Mouse (Mus musculus): ENCODE measurements around the gene Fem1b.

Gene Fem1b

DNA sequence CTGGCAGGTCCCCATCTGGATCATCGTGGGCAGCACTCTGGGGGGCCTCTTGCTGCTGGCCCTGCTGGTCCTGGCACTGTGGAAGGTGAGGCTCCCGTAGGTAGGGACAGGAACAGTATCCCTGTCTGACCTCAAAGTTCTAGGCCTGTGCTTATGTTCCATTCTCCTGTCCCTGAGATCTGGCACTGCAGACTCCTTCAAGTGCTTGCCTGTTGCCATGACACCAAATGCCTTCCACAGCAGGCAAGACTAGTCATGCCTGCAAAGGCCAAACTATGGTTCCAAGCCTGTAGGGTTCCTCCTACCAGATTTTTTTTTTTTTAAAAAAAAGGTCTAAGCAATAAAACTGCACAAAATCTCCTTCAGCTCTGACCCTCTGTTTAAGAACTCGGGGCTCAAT is 29.8 kb downstream of the Fem1b start:
- DNase-seq (ENCODE audit: low spot score in 2 of 2): no peak

DNA sequence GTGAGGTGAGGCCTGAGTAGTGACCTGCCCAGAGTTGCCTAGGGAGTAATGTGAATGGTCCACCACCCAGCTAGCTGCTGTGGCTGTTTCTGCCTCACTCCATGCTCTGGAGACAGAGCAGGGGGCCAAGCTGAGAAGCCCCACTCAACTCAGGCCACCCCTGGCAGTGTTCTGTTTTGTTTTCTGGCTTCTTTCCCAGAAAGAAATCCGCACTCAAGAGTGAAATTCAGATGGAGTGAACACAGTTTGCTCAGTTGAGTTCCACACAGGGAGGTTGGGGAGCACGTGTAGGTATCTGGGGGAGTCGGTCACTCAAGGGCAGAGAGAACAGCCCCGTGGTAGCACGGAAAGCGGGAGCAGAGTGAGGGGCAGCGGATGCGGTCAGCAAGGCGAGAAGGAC is 33.0 kb downstream of the Fem1b start:
- DNase-seq (ENCODE audit: low spot score in 2 of 2): no peak

GRCm38 (mm10) chr9:62777461-62777860 is 34.3 kb downstream of the Fem1b start:
- DNase-seq (ENCODE audit: low spot score in 2 of 2): peak in 1 of 2 experiments; percentile 57

GRCm38 (mm10) chr9:62775464-62775863 is 36.3 kb downstream of the Fem1b start:
- no peak for DNase-seq (ENCODE audit: low spot score in 2 of 2)

GRCm38 (mm10) chr9:62772746-62773145 is 39.0 kb downstream of the Fem1b start:
- peak in 1 of 2 experiments; percentile 56 for DNase-seq (ENCODE audit: low spot score in 2 of 2)

- DNase-seq (ENCODE audit: low spot score in 2 of 2): no peak
These were observed 43.4 kb downstream of the Fem1b start for GRCm38 (mm10) chr9:62768361-62768760.

DNA sequence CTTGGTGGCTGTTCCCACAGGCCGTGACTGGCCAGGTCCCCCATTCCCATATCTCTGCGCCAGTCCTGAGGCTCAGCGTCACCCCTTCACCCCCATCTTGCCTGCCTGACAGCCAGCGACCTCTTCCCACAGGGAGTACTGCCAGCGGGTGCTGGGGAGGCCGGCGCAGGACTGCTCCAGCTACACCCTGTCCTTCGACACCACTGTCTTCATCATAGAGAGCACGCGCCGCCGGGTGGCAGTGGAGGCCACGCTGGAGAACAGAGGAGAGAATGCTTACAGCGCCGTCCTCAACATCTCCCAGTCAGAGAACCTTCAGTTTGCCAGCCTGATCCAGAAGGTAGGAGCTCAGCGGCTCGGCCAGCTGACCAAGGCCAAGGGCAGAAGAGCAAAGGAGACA is 44.3 kb downstream of the Fem1b start:
- no peak for DNase-seq (ENCODE audit: low spot score in 2 of 2)

GRCm38 (mm10) chr9:62765346-62765745 is 46.4 kb downstream of the Fem1b start:
- DNase-seq (ENCODE audit: low spot score in 2 of 2): no peak

DNA sequence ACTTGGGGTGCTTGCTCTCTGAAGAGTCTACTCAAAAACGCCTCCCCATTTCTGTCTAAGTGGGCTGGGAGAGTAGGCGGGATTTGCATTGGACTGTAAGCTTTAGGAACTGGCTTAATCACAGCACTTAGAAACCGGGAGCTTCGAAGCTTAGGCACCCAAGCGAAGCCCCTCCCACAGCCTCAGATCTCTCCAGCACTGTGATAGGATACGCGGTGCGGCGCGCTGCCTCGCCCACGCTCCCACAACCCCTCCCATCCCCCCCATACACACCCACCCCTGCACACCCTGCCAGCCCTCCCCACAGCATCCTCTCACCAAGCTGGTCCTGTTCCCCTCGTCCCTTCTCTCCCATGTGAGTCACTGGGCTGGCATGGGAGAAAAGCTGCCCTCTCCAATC is 48.3 kb downstream of the Fem1b start:
- DNase-seq (ENCODE audit: low spot score in 2 of 2): no peak

DNA sequence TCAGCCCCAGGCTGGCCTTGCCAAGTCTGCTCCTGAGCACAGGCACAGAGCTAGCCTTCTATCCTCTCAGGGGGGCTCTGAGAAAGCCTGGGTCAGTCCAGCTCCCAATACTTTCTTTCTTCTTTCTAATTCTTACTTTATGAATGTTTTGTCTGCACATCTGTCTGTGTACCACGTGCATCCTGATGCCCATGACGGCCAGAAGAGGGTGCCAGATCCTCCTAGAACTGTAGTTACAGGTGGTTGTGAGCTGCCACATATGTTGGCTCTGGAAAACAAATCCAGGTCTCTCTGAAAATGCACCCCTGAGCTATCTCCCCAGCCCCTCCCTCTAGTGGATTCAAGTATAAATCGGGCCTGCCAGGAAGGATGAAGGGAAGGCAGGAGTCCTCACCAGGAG is 52.1 kb downstream of the Fem1b start:
- no peak for DNase-seq (ENCODE audit: low spot score in 2 of 2)

GRCm38 (mm10) chr9:62758288-62758687 is 53.4 kb downstream of the Fem1b start:
- no peak for DNase-seq (ENCODE audit: low spot score in 2 of 2)

DNA sequence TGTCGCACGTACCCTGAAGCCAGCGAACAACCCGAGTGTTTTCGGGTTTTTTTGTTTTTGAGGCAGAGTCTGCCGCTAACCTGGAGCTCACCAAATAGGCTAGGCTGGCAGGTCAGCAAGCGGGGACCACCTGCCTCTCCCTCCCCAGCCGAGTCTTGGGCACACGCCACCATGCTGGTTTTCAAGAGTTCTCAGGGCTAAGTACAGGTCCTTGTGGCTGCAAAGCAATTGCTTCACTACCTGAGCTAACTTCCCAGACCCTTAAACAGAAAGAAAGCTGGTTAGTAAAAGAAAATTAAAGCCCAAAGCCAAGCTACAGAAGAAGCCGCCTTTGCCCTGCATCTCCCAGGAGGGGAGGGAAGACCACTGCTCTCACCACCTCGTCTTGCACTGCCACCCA is 61.4 kb downstream of the Fem1b start:
- DNase-seq (ENCODE audit: low spot score in 2 of 2): no peak

DNA sequence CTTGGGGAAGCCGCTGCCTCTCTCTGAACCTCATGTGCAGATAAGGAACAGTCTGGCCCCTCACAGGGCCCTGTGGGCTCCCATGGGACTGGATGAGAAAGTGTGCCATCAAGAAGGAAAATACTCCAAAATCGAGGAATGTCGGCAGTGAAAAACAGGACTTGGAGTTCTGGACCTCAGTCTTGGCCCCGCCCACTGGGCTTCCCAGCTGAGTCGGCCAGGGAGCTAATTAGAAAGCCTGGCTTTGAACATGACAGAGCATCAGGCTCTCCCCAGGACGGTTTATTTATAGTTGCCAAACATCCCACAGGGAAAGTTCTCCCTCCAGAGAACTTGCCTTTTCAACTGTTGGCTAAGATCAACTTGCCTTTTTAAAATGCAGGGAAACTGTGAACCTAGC is 62.1 kb downstream of the Fem1b start:
- no peak for DNase-seq (ENCODE audit: low spot score in 2 of 2)

DNA sequence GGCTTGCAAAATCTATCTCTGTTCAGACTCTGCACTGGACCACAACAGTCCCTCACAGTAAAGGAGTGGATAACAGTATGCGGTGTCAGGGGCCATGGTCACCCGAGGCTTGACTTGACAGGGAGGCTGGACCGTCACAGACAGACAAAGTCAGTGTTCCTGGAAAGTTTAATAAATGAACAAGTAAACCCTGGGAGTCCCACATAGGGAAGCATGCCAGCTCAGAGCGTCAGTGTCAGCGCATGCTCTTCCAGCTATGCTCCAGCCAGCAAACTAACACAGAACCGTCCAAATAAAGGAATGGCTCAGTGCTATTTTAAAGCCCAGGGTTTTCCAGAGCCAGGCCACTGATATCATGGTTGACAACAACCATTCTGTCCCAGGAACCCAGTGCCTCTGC is 65.1 kb downstream of the Fem1b start:
- no peak for DNase-seq (ENCODE audit: low spot score in 2 of 2)

DNA sequence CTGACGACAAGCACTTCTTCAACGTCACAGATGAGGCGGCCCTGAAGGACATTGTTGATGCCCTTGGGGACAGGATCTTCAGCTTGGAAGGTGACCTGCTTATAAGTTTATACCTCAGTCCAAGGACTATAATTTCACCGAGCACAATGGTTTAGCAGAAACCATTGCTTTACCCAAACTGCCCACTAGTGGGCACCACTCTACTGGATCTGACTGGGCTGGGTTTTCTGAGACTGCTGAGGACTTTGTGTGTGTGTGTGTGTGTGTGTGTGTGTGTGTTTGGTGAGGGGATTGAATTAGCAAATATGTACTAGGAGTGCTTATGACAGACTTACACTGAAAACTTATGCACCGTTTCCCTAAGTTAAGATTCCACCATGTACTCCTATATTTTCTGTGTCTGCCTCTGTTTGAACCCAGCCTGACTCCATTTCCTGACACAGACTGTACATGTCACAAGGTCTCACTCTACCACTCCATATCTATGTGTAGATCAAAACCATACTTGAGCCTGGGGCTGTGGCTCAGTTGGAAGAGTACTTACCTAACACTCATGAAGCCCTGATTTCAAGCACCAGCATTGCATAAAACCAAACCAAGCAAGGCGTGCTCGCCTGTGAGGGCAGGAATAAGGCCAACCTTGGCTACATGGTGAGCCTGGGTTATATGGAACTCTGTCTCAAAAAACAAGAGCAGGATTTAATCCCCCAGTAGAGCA is 67.0 kb downstream of the Fem1b start:
- no peak for DNase-seq (ENCODE audit: low spot score in 2 of 2)

Data from urinary bladder, postnatal 4 days (tissue).